In genomic region chr3:89421810-89422473, GRCm38 (mm10) we compare ENCODE assay signal across 7 mouse cellular contexts. TPM values are rescaled to one million over a fixed set of nuclear protein-coding genes. Genes with fewer than 3 reads are reported as not detected.
A peak's percentile ranks its signal among the peaks of the same experiment; 100 is the strongest.
DNase-seq lines count a peak whose midpoint lies in the region; ATAC-seq and TF ChIP-seq lines count a peak whose summit lies in the region.

No protein-coding gene starts in this region.

- peak overlapping the region; percentile 50 for H3K4me3 ChIP-seq in testis, adult 2 months (ENCODE audit: control insufficient read depth, low read depth, low read length)
- H3K4me3 ChIP-seq in forebrain, embryonic 13.5 days, result peak overlapping the region; percentile 34
- peak overlapping the region; percentile 46 for H3K4me3 ChIP-seq in kidney, postnatal 0 days (replicated peaks; ENCODE audit: low read depth, low read length)
- peak overlapping the region; percentile 32 for H3K4me3 ChIP-seq in midbrain, embryonic 11.5 days (ENCODE audit: low read depth, low read length)

- TF ChIP-seq CTCF in testis, adult 2 months (IDR thresholded peaks at IDR 0.05; ENCODE audit: control insufficient read depth, insufficient read depth, insufficient replicate concordance, low read depth, low read length), result no peak
- TF ChIP-seq CTCF in kidney, postnatal 0 days (IDR thresholded peaks at IDR 0.05; ENCODE audit: low read depth), result no peak

- H3K27me3 ChIP-seq in testis, adult 2 months (ENCODE audit: control insufficient read depth, insufficient read depth, low read length), result no peaks in the 10 kb centered on the region
- H3K27me3 ChIP-seq in forebrain, embryonic 13.5 days, result no peaks in the 10 kb centered on the region
- no peaks in the 10 kb centered on the region for H3K27me3 ChIP-seq in kidney, postnatal 0 days (ENCODE audit: insufficient read depth, low read length)
- no peaks in the 10 kb centered on the region for H3K27me3 ChIP-seq in midbrain, embryonic 11.5 days (ENCODE audit: control insufficient read depth, insufficient read depth, low read length)

- no peak for ATAC-seq in forebrain, embryonic 13.5 days
- ATAC-seq in kidney, postnatal 0 days (replicated peaks; ENCODE audit: low FRiP score, low read depth), result no peak
- ATAC-seq in midbrain, embryonic 11.5 days (ENCODE audit: low FRiP score), result no peak

- peak overlapping the region; percentile 91 for H3K4me2 ChIP-seq in forebrain, embryonic 13.5 days
- peak overlapping the region; percentile 91 for H3K4me2 ChIP-seq in kidney, postnatal 0 days (ENCODE audit: low read length)
- H3K4me2 ChIP-seq in midbrain, embryonic 11.5 days, result peak overlapping the region; percentile 61

- peaks cover 24% of the 10 kb centered on the region for H3K4me1 ChIP-seq in testis, adult 2 months (ENCODE audit: control insufficient read depth, insufficient read depth, low read length)
- H3K4me1 ChIP-seq in forebrain, embryonic 13.5 days, result peaks cover 38% of the 10 kb centered on the region
- peaks cover 22% of the 10 kb centered on the region for H3K4me1 ChIP-seq in kidney, postnatal 0 days (replicated peaks; ENCODE audit: insufficient read depth, low read length)
- H3K4me1 ChIP-seq in midbrain, embryonic 11.5 days (ENCODE audit: control insufficient read depth, insufficient read depth, low read length), result peaks cover 28% of the 10 kb centered on the region

- no peaks in the 10 kb centered on the region for H3K9me3 ChIP-seq in forebrain, embryonic 13.5 days (replicated peaks)
- H3K9me3 ChIP-seq in kidney, postnatal 0 days (replicated peaks; ENCODE audit: low read length), result no peaks in the 10 kb centered on the region
- no peaks in the 10 kb centered on the region for H3K9me3 ChIP-seq in midbrain, embryonic 11.5 days (ENCODE audit: control insufficient read depth, low read length)

- peak overlapping the region; percentile 68 for H3K9ac ChIP-seq in forebrain, embryonic 13.5 days
- H3K9ac ChIP-seq in kidney, postnatal 0 days (ENCODE audit: low read depth, low read length), result peak overlapping the region; percentile 72
- H3K9ac ChIP-seq in midbrain, embryonic 11.5 days (ENCODE audit: low read length), result peak overlapping the region; percentile 71

- 8% methylated on average over 20 of the region's 22 CpGs for WGBS in forebrain, embryonic 13.5 days
- WGBS in kidney, postnatal 0 days, result 10% methylated on average over 22 of the region's 22 CpGs
- WGBS in midbrain, embryonic 11.5 days, result 4% methylated on average over 22 of the region's 22 CpGs

- H3K36me3 ChIP-seq in testis, adult 2 months (ENCODE audit: control insufficient read depth, insufficient read depth, low read length), result no peaks in the 10 kb centered on the region; the same call in none of the 2 replicates
- H3K36me3 ChIP-seq in forebrain, embryonic 13.5 days (ENCODE audit: poor library complexity, severe bottlenecking), result peaks cover 5% of the 10 kb centered on the region; the same call in 1 of the 2 replicates
- H3K36me3 ChIP-seq in kidney, postnatal 0 days (ENCODE audit: insufficient read depth, low read length), result peaks cover 7% of the 10 kb centered on the region
- H3K36me3 ChIP-seq in midbrain, embryonic 11.5 days (ENCODE audit: control insufficient read depth, insufficient read depth, low read length), result no peaks in the 10 kb centered on the region

- DNase-seq in testis, postnatal 14 days (ENCODE audit: low spot score), result no peak
- peak; percentile 39 for DNase-seq in kidney, postnatal 0 days (ENCODE audit: low spot score)
- peak; percentile 87 for DNase-seq in midbrain, embryonic 11.5 days (ENCODE audit: low spot score, missing footprints)
- DNase-seq in cerebellum, postnatal 36 days, result no peak
- no peak for DNase-seq in adrenal gland, postnatal 36 days

- TF ChIP-seq POLR2A in testis, adult 2 months (IDR thresholded peaks at IDR 0.05; ENCODE audit: control insufficient read depth, low read depth, low read length), result no peak

- H3K27ac ChIP-seq in testis, adult 2 months (ENCODE audit: control insufficient read depth, insufficient read depth, low read depth, low read length), result no peak overlapping the region
- no peak overlapping the region for H3K27ac ChIP-seq in forebrain, embryonic 13.5 days
- peak overlapping the region; percentile 88 for H3K27ac ChIP-seq in kidney, postnatal 0 days
- H3K27ac ChIP-seq in midbrain, embryonic 11.5 days (ENCODE audit: low read depth, low read length), result no peak overlapping the region

RNA-seq across cellular contexts. Expression of gene Shc1, which starts 3.7 kb away (rescaled TPM):
- polyA plus RNA-seq in testis, adult 2 months (2012; rRNA removed), result 15.7 and 17.3 TPM in 2 replicates
- polyA plus RNA-seq in forebrain, embryonic 13.5 days (2015; fragmentation: Nextera tagmentation; extraction: Ambion mirVana), result 15.9 and 16.7 TPM in 2 replicates
- polyA plus RNA-seq in kidney, postnatal 0 days (2015; fragmentation: Nextera tagmentation; extraction: Ambion mirVana), result 72.0 and 73.2 TPM in 2 replicates
- 23.4 and 26.2 TPM in 2 replicates for polyA plus RNA-seq in midbrain, embryonic 11.5 days (2014; fragmentation: Nextera tagmentation; extraction: Ambion mirVana)
- 10 to 100 TPM; 89.6 to 93.7 TPM for total RNA-seq in adrenal gland, postnatal 36 days (2021)

RNA-seq across cellular contexts. Expression of gene Cks1b, which starts 3.8 kb away (rescaled TPM):
- polyA plus RNA-seq in testis, adult 2 months (2012; rRNA removed), result 14.7 and 16.5 TPM in 2 replicates
- 352 TPM in 2 replicates for polyA plus RNA-seq in forebrain, embryonic 13.5 days (2015; fragmentation: Nextera tagmentation; extraction: Ambion mirVana)
- polyA plus RNA-seq in kidney, postnatal 0 days (2015; fragmentation: Nextera tagmentation; extraction: Ambion mirVana), result 315 and 326 TPM in 2 replicates
- polyA plus RNA-seq in midbrain, embryonic 11.5 days (2014; fragmentation: Nextera tagmentation; extraction: Ambion mirVana), result 420 and 441 TPM in 2 replicates
- total RNA-seq in adrenal gland, postnatal 36 days (2021), result 10 to 100 TPM; 25.1 to 36.1 TPM

RNA-seq across cellular contexts. Expression of gene Pygo2, which starts 8.1 kb away (rescaled TPM):
- polyA plus RNA-seq in testis, adult 2 months (2012; rRNA removed), result 18.1 and 19.6 TPM in 2 replicates
- 30.4 and 32.4 TPM in 2 replicates for polyA plus RNA-seq in forebrain, embryonic 13.5 days (2015; fragmentation: Nextera tagmentation; extraction: Ambion mirVana)
- 29.2 and 30.3 TPM in 2 replicates for polyA plus RNA-seq in kidney, postnatal 0 days (2015; fragmentation: Nextera tagmentation; extraction: Ambion mirVana)
- polyA plus RNA-seq in midbrain, embryonic 11.5 days (2014; fragmentation: Nextera tagmentation; extraction: Ambion mirVana), result 47.2 and 52.5 TPM in 2 replicates
- 10 to 100 TPM; 35.0 to 40.6 TPM for total RNA-seq in adrenal gland, postnatal 36 days (2021)

RNA-seq across cellular contexts. Expression of gene Flad1, which starts 10.3 kb away (rescaled TPM):
- polyA plus RNA-seq in testis, adult 2 months (2012; rRNA removed), result 67.6 and 71.8 TPM in 2 replicates
- polyA plus RNA-seq in forebrain, embryonic 13.5 days (2015; fragmentation: Nextera tagmentation; extraction: Ambion mirVana), result 36.3 and 39.4 TPM in 2 replicates
- polyA plus RNA-seq in kidney, postnatal 0 days (2015; fragmentation: Nextera tagmentation; extraction: Ambion mirVana), result 28.8 and 29.8 TPM in 2 replicates
- 25.0 and 25.4 TPM in 2 replicates for polyA plus RNA-seq in midbrain, embryonic 11.5 days (2014; fragmentation: Nextera tagmentation; extraction: Ambion mirVana)
- 10 to 100 TPM; 23.3 to 30.0 TPM for total RNA-seq in adrenal gland, postnatal 36 days (2021)

RNA-seq across cellular contexts. Expression of gene Pbxip1, which starts 14.6 kb away (rescaled TPM):
- 8.2 and 9.9 TPM in 2 replicates for polyA plus RNA-seq in testis, adult 2 months (2012; rRNA removed)
- 10.2 TPM in 2 replicates for polyA plus RNA-seq in forebrain, embryonic 13.5 days (2015; fragmentation: Nextera tagmentation; extraction: Ambion mirVana)
- 65.2 and 67.1 TPM in 2 replicates for polyA plus RNA-seq in kidney, postnatal 0 days (2015; fragmentation: Nextera tagmentation; extraction: Ambion mirVana)
- 7.5 and 8.3 TPM in 2 replicates for polyA plus RNA-seq in midbrain, embryonic 11.5 days (2014; fragmentation: Nextera tagmentation; extraction: Ambion mirVana)
- total RNA-seq in adrenal gland, postnatal 36 days (2021), result 10 to 100 TPM; 47.9 to 56.9 TPM

Comparison
In these comparisons a context has a peak if more than half of its experiments do, and no peak if none do; other contexts are left out.
1. DNase-seq: peak in kidney, postnatal 0 days (single experiment) and midbrain, embryonic 11.5 days (single experiment); none in testis, postnatal 14 days (single experiment), cerebellum, postnatal 36 days (0 of 2) and adrenal gland, postnatal 36 days (0 of 2).
2. RNA of gene Cks1b, which starts 3.8 kb away (polyA plus RNA-seq): 420 to 441 TPM in midbrain, embryonic 11.5 days, 352 TPM in forebrain, embryonic 13.5 days and 315 to 326 TPM in kidney, postnatal 0 days; 14.7 to 16.5 TPM in testis, adult 2 months; every median in the first group is over 10 times any median in the second.
3. Peak in every context shown above with its lines, with median percentiles within 50 percentile points of each other: H3K4me3 ChIP-seq, H3K4me2 ChIP-seq and H3K9ac ChIP-seq.